Mouse (Mus musculus) neural tube, embryonic 10.5 days (tissue): ENCODE data around the gene Clip1.
"Not testable (repeated sequence)": the region's sequence is repeated elsewhere in the genome, so short reads cannot be mapped to it uniquely, and the experiment has no call there.

Source experiments
- DNase-seq: peaks from one replicate; pipeline ENCODE4 v3.0.0-alpha.2; 2017; ENCODE audit warnings: low spot score; ENCODE audit errors: extremely low spot score

Gene Clip1

DNA sequence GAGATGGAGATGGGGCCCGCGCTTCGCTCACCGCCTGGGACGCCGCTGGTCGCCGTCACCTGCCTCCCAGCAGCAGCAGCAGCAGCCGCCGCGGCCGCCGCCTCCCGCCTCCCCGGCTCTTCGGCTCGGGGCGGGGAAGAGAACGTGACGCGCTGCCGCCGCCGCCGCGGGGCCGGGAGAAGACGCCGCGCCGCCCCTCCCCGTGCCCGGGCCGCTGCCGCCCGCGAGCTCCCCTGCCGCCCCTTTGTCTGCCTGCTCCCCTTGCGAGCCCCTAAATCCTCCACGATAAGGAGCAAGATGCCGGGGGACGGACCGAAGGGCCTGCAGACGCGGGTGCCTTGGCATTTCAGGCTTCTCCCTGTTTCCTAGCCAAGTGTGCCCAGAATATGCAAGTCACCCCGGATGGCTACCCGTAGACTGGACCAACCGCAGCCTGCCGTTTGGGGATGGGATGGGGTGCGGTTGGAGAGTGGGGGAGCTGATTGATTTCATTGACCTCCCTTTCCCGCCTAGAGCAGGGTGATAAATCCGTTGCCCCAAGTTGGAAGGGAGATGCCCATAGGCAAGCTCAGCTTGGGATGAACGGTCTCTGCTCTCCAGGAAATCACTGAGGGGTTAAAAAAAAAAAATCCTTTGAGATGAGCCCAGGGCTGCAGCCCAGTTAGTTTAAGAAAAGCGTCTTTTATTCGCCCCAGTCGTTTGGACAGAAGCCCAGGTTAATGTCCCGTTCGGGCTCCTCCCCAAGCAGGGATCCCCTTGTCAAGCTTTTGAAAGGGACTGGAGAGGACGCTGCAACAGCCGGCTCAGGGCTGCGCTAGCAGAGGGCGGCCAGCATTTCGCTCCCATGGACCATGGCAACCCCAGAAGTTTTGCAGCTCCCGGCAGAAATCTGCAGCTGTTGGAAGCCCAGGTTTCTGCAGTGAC is at the start of gene Clip1:
Gene Clip1, minus strand, starts transcription at position 398 of the 924 bp plus-strand sequence.
- peak; percentile 83 for DNase-seq

DNA sequence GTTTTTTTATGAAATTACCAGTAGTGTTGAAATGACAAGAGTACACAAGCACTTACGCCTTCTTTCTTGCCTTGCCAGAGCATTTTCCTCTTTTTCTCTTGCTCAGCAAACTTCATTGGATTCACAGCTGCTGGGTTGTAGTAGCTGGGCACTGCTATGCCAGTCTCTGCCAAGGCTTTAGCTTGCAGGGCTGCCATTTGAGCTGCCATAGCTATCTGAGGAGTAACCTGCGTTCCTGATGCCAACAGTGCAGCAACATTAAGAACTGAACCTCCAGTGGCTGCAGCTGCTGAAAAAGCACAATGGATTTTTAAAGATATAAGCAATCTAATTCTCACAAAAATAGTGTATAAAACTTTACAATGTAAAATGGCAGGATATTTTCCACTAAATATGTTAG is 46.6 kb upstream of the Clip1 start:
- no peak for DNase-seq

DNA sequence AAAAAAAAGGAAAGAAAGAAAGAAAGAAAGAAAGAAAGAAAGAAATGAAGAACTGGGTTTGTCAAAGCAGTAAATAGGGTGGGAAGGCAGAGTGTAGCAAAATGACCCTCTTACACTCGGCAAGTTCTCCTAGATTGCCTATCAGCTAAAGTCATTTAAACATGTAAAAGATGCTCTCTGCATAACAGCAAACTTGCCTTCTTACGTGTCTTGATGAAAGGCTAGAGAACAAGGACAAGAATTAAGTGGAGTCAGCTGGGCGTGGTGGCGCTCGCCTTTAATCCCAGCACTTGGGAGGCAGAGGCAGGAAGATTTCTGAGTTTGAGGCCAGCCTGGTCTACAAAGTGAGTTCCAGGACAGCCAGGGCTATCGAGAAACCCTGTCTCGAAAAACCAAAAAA is 39.4 kb upstream of the Clip1 start:
- DNase-seq: not testable (repeated sequence)

DNA sequence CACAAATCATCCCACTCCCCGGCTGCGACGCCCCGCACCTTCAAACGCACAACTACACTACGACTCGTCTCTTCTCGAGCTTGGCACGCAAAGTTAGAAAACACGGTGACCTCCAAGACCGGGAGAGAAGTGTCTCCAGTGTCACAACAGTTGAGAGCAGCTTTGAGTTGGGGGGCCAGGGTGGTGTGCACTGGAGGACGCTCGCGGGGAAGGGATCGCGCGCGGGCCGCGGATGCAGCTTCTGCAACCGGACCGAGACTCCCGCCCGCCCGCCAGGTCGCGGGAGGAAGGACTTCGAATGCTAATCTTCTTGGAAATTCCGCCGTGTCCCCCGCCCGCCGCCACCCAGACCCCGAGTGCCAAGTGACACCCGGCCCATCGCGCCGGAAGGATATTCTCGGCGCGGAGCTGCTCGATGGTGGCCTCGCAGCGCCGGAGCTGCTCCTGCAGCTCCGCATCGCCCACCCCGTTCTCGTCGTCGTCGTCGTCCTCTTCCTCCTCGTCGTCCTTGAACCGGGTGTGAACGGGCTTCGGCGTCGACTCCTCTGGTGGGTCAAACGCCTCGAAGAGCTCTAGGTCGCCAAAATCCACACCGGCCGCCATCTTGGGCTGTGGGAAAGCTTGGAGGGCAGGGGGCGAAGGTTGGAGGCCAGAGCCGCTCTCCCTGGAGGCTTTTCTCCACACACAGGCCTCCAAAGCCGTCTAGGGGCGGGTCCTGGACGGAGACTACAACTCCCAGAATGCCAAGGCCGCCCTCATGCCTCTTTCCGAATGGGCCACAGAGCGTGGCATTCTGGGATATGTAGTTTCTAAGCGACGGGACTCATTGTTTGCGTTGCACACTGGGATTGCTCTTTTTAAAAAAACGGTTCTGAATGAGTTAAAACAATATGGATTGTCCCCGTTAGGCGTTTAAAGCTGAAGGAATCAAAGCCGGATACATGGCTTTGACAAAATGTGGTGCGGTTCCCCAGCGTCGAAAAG is 36.2 kb upstream of the Clip1 start, which contains the start of gene Zcchc8:
Gene Zcchc8, minus strand, starts transcription at position 773 of the 984 bp plus-strand sequence.
- DNase-seq: peak; percentile 96

DNA sequence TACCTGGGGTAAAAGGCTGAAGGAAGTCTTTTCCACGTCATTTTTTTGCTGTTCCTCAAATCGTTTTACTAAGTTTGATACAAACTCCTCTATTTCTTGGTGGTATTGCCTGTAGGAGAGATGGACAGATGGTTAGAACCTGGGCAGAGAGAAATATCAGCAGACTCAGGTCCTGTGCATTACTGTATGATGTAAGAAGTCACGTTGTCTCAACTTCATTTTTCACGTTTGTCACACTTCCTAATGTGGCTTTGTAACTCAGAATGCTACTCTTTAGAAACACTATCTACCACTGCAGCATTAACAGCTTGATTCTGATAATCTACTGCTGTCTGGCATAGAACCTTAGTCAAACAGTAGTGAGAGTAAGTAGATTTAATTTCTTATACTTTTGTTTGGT is 30.2 kb upstream of the Clip1 start:
- no peak for DNase-seq

DNA sequence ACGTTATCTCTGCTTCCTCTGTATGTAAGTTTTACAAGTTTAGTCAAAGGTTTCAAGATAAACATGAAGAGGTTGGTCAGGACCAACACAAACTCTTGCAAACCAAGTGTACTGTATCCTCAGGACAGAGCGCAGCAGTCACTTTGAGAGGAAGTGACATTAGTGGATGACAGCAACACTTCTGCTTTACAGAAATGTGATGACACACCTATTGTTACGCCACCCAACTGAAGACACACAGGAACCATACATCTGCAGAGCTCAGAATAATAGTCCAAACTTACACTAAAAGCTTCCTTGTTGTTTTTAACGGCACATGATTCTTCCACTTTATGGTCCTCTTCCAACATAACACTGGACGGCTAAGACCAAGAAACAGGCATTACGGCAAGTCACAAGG is 29.4 kb upstream of the Clip1 start:
- DNase-seq: no peak

DNA sequence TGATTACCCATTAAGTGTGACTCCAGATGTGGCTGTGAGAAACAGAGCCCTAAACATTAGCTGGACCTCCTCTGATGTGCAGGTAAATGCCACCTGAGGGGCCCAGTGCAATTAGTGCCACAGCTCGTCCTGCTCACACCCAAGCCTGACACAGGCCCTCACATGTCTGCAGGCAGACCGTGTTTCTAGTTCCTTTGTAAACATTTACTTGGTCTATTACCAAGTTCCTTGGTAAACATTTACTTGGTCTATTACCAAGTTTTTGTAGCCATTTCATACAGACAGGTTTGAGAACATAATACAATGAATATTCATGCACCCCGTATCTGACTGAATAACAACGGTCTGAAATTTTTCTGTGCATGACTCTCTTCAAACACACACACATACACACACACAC is 25.2 kb upstream of the Clip1 start:
- DNase-seq: no peak

DNA sequence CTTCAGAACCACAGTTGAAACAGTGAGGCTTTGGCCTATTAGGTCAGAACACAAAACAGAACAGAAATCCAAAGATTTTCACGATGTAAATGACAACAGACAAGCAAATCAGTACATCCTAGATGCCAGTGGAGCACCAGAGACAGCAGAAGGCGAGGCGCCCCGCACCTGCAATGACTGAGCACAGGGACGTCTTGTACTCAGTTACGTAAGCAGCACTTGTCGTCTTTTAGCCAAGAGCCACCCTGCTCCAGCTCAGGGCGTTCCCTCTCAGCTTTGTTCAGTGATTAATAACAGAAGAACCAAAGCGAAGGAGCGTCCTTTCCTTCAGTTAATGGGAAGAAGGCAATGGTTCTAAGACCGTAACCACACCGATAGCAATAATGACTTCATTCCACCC is 24.2 kb upstream of the Clip1 start:
- DNase-seq: no peak

DNA sequence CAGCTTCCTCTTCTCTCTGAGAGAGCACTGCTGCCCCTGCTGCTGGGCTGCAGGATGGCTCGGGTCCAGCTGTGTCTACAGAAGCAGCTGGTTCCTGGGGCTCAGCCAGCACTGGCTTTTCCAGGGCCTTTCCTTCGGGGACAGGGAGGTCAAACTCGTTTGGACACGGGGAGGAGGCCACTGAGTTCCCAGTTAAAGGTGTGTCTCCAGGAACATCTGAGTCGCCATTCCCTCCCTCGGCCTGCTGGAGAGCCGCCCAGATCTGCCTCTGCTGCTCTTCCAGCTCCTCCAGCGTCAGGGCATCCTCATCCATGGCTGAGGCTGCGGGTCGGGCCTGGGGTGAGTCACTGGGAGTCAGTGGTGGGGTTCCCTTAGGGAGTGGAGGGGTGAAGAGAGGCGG is 16.2 kb upstream of the Clip1 start:
- DNase-seq: no peak

DNA sequence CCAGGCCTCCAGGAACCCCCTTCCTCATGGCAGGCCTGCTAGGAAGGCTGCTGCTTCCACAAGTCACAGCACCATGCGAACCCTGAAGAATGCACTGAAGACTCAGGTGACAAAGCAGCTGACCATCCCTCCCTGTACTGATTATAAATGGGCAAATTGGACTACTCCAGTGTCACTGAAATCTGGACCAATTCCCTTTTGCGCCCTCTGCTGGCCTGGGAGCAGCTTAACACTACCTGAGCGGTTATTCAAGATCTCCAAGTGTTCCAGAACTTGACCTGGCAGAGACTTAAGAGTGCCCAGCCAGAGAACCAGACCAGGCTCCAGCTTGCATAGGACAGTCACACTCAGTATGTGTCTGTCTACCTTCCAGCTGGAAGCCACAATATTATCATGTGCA is 14.8 kb upstream of the Clip1 start:
- DNase-seq: peak; percentile 70

DNA sequence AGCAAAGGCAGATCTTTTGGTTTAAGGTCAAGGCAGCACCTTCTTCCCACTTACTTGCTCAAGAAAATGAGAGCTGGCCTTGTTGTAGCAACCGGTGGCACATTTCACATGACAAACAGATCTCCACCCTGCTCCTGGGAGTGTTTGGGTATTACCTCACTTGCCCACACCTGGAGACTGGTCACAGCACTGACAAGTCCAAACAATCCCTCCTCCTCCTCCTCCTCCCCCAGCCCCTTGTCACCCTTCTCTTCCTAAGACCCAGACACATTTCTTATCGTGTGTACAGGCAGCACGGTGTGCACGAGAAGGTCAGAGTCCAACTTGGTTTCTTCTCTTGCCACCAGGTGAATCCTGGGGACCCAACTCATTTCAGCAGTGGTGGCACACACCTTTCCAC is 12.5 kb upstream of the Clip1 start:
- no peak for DNase-seq

DNA sequence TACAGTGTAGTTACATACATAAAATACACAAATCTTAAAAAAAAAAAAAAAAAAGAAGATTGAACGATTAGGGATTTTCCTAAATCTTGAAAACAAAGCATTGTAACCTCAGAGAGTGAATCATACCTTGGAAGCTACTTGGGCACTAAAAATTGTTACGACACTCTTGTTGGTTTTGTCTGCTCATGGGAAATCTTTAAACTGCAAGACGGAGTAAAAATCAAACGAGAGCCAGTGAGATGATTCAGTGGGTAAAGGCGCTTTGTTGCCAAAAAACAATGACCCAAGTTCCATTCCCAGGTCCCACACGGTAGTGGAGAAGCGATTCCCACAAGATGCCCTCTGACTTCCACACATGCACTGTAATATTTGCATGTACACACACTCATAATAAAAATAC is 11.8 kb upstream of the Clip1 start:
- DNase-seq: no peak

DNA sequence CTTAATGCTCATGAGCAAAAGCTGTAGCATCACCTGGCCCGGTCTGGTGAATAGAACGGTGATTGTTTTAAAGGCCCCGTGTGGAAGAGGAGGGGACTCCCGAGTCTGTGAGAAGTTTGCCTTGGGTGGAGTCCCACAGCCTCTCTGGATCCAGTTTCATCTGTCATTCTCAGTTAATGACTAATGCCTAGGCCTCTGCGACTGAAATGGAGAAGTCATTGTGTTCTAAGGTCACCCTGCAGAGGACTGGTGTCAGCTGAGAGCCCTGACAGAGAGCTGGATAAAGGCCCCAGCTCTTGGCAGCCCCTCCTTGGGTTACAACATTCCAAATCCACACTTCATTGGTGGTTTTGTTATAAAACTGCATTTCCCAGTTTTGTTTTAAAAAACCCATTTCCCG is 10.1 kb upstream of the Clip1 start:
- DNase-seq: no peak

DNA sequence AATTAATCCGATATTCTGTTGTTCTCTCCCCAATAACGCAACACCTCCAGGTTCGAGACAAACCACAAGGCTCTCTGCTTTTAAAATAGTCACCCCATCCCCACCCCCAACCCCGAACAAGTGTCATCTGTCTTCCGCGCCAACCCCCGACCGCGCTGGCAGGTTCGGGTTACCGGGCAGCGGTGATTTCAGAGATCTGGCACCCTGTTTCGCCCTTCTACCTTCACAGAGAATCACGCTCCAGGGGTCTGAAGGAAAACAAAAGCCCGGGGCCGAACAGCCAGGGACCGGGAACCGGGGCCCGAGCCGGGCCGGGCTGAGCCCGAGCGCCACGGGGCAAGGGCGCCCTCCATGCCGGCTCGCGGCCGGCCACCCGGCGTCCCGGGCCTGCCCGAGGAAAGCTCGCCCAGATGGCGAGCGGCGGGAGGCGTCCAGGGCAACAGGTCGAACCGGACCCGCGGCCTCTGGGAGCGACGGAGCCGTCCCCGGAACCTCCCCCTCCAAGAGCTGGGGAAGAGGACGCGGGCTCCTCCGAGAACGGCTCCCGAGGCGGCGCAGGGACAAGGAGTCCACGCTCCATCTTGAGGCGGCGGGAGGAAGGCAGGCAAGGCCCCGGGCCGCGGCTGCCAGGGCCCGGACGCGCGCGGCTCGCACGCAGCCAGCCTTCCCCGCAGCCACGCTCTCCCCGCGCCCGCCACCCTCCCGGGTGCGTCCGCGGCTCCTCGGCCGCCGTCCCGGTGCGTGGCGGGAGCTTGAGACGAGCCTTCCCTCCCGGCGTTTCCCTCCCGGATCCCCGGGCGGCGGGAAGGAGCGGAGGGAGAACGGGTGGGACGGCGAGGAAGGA is 819 bp downstream of the Clip1 start:
- DNase-seq: peak; percentile 81

DNA sequence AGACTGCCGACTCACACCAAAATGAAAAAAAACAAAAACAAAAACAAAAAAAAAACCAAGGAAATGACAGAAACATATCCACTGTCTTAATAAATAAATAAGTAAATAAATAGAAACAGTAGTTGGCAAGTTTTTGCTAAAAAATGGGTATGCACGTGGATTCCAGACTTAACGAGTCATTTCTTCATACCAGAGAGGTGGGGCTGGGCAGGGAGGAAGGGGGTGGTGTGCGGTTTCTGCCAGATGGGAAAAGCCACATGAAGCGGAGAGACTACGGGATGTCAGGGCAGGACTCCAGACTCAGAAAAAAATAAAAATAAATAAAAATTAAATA is 1.4 kb downstream of the Clip1 start:
- no peak for DNase-seq

DNA sequence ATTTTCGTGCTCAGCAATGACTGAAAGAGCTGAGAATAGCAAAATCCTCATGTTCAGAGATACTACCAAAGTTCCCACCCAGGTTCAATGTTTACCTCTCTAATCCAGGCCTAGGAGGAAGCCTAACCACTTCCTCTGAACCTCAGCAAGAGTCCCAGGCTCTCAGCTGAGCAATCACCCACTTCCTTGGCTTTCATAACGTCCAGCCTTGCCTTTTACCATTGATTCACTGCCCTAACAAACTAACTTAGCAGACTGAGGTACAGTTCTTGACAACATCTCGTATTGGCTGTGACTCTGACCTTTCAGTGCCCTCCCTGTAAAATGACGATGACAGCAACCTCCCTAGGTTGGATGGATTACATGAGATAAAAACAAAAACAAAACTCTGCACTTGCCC is 2.0 kb downstream of the Clip1 start:
- DNase-seq: no peak

DNA sequence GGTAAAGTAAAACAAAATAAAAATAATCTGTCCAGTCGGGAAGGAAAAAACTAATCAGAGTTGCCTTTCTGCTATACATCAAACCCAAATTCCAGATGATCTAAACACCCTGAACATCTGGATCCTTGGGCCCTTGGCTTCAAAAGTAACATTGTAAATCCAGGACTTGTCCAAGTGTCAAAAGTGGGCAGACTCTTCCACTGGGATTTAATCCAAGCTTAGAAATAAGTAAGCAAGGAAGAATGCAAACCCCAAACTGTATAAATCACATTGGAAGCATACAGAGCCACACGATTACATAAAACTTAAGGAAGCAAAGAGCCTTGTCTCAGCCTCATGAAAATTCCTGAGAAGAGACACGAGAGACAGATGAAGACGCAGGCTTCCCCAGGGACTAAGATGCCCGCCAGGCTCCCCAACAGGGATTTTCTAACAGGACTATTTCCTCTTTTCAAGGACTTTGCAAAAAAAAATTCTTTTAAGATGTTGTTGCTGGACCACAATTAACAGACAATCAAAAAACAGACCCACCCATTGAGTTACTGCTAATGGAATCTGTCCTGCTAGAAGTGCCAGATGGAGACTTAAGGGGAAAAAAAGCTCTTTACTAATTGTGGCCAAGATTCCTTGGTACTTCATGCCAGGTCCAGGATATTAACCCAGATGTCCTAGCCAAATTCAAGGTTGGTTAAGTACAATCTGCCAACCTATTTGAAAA is 4.7 kb downstream of the Clip1 start:
- DNase-seq: no peak

DNA sequence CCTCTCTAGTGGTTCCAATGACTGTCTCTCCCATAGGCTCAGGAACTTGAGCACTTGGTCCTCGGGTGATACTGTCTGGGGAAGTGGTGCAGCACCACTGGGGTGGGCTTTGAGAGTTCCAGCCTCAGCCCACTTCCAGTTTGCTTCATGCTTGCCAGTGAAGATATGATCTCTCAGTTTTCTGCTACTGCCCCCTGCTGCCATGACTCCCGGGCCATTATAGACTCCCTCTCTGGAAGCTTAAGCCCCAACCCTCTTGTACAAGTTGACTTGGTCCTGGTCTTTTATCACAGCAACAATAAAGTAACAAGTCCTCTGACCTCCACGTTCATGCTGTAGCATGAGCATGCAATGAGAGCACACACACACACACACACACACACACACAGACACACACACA is 5.3 kb downstream of the Clip1 start:
- no peak for DNase-seq

DNA sequence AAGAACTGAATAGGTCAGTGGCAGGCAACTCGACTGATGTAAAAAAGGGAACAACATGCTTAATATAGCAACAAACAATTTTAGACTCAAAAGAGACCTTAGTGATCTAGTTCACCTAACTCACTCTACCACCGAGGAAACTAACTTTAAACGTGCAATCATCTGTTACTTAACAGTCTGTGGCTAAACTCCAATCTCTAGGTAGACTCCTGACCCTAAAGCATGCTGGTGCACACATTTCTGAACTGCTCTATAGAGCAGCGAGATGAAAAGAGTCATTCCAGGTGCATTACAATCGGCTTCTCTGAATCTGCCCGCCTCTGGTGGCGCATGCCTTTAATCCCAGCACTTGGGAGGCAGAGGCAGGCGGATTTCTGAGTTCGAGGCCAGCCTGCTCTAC is 8.7 kb downstream of the Clip1 start:
- DNase-seq: no peak

DNA sequence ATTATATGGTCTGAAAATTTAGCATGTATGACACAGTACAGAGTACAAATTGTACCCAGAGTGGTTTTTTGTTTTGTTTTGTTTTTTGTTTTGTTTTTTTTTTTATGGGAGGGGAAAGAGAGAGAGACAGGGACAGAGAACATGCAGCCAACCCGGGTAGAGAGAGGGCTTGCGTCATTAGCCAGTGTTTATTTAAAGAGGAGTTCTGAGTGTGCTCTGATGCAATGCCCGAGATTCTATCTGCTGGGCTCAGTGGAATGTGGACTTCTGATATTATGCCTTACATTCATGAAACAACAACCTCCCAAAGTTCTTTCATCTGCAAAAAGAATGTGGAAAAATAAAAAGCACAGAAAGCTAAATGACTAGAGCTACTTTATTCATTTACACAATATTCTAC is 9.2 kb downstream of the Clip1 start:
- DNase-seq: no peak

DNA sequence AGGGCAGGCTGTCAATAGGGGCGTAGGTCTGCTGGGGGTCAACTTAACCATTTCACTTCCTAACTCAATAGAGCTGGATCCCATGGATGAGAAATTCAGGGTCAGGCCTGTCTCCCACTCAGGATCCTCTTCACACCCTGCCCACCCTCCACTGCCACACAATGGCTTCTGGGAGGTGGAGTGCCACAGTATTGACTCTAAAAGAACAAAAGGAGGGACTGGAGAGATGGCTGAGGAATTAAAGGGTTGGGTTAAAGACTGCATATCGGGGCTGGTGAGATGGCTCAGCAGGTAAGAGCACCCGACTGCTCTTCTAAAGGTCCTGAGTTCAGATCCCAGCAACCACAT is 13.0 kb downstream of the Clip1 start:
- DNase-seq: no peak
